Mouse (Mus musculus): Measurements from ENCODE around the gene Olfr1357. TPM values are rescaled to one million over a fixed set of nuclear protein-coding genes. Genes with fewer than 3 reads are reported as not detected.
"Not testable (repeated sequence)": the region's sequence is repeated elsewhere in the genome, so short reads cannot be mapped to it uniquely, and the experiment has no call there.

Olfr1357 gene
- not detected in 2 replicates for polyA plus RNA-seq (2012; ENCODE audit: insufficient read depth, insufficient read length, low replicate concordance, missing spikeins)

DNA sequence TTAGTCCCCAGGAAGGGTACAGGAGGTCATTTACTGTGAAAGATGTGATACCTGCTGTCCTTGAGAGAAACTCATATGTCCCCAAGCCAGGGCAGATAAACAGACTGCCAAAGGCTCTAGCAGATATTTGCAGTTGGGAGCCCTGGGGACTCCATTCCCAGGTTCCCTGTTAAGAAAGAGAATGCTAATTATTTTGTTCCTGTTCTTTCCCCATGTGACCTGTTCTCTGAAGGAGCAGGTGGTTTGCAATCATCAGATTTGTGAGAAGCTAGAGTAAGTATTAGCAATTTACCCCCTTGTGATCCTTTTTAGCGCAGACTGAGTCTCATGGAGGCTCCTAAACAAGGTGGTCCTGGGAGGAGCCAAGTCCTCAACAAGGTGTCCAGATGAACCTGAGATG, at the start of gene Olfr1357:
Olfr1357 (minus strand) TSS at position 101 of the 400 bp plus-strand sequence.
- no peaks in the 10 kb centered on the region for H3K4me1 ChIP-seq (ENCODE audit: control insufficient read depth, insufficient read depth, low read length)
- 79% methylated on average over 1 of the region's 1 CpGs for WGBS
- no peak within 1 kb of the TSS for H3K27ac ChIP-seq (ENCODE audit: insufficient read depth, low read depth, low read length)
- H3K4me3 ChIP-seq (ENCODE audit: insufficient read depth, low read depth, low read length): no peak within 1 kb of the TSS
- TF ChIP-seq CTCF (IDR thresholded peaks at IDR 0.05; ENCODE audit: insufficient read depth, low read depth, low read length): no peak
- no peak for TF ChIP-seq POLR2A (IDR thresholded peaks at IDR 0.05; ENCODE audit: insufficient read depth, low read depth, low read length)

DNA sequence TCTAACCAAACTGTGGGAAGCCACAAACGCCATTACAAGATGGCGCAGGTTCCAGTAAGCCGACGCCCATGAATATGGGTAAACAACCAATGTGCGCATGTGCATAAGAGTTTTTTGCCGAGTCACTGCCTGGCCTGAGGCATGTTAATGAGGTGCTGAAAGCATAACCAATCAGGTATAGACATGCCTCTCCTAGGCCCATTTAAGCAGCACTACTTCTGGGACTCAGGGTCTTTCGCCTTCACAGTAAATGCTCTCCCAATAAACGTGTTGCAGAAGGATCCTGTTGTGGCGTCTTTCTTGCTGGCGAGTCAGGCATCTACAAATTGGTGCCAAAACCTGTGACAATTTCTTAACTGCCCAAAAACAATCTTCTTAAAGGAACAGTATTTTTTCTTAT, 48.8 kb upstream of the Olfr1357 start:
- H3K27ac ChIP-seq (ENCODE audit: insufficient read depth, low read depth, low read length); H3K4me1 ChIP-seq (ENCODE audit: control insufficient read depth, insufficient read depth, low read length); H3K4me3 ChIP-seq (ENCODE audit: insufficient read depth, low read depth, low read length): not testable (repeated sequence)
- 89% methylated on average over 10 of the region's 10 CpGs for WGBS

DNA sequence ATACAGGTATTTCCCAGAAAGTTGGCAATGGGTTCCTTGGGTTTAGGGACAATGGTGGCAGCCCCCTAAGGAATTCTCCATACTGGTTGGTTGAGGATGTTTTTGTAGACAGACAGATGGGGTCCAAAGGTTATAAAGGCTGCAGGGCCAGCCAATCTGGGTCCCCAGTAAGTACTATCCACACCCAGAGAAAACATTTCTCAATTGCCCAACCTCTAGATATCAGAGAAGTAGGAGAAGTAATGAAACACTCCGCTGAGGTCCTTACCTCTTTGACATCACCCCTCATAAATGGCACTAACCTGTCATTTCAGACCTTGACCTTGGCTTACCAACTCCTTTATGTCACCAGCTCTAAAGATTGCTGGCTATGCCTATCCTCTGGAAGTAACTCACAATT, 46.7 kb upstream of the Olfr1357 start:
- H3K27ac ChIP-seq (ENCODE audit: insufficient read depth, low read depth, low read length): no peak overlapping the region
- 96% methylated on average over 1 of the region's 1 CpGs for WGBS
- no peak overlapping the region for H3K4me3 ChIP-seq (ENCODE audit: insufficient read depth, low read depth, low read length)
- H3K4me1 ChIP-seq (ENCODE audit: control insufficient read depth, insufficient read depth, low read length): no peaks in the 10 kb centered on the region
- TF ChIP-seq POLR2A (IDR thresholded peaks at IDR 0.05; ENCODE audit: insufficient read depth, low read depth, low read length) (no peak), CTCF (IDR thresholded peaks at IDR 0.05; ENCODE audit: insufficient read depth, low read depth, low read length) (no peak)

DNA sequence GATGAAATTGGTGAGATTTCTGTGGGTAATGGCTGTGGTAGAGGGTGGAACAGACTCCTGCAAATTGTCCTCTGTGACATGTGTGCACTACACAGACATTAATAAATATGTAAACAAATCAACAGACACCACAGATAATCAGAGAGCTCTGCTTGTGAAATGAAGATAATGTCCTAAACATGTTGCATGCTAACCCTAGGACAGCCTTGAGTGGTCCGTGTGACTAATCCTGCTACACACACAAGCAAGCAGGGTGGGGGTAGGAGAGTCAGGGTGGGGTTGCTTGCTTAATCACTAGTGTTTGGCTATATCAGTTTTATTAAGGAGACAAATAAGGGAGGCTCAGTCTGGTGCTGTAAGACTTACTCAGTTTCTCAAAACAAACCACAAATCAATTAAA, 43.3 kb upstream of the Olfr1357 start:
- H3K4me1 ChIP-seq (ENCODE audit: control insufficient read depth, insufficient read depth, low read length): no peaks in the 10 kb centered on the region
- no peak overlapping the region for H3K4me3 ChIP-seq (ENCODE audit: insufficient read depth, low read depth, low read length)
- no peak for TF ChIP-seq POLR2A (IDR thresholded peaks at IDR 0.05; ENCODE audit: insufficient read depth, low read depth, low read length)
- TF ChIP-seq CTCF (IDR thresholded peaks at IDR 0.05; ENCODE audit: insufficient read depth, low read depth, low read length): no peak
- WGBS: 78% methylated on average over 1 of the region's 1 CpGs
- H3K27ac ChIP-seq (ENCODE audit: insufficient read depth, low read depth, low read length): no peak overlapping the region

DNA sequence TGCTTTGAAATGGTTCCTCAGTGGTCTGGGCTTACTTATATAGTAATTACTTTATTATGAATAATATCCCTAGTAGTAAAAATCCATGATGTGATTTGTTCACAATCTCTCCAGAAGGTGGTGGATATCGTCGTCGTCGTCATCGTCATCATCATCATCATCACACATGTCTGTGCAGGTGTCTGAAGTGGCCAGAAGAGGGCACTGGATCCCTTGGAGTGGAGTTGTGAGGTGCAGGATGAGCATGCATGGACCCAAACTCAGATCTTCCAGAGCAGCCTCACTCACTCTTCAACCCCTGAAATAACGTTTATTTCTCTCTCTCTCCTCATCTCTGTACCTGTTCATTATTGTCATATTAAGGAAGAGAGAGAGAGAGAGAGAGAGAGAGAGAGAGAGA, 14.4 kb upstream of the Olfr1357 start:
- 4% methylated on average over 6 of the region's 6 CpGs for WGBS
- Histone ChIP-seq H3K4me3 (ENCODE audit: insufficient read depth, low read depth, low read length) (no peak overlapping the region), H3K4me1 (ENCODE audit: control insufficient read depth, insufficient read depth, low read length) (no peaks in the 10 kb centered on the region), H3K27ac (ENCODE audit: insufficient read depth, low read depth, low read length) (no peak overlapping the region)
- TF ChIP-seq CTCF (IDR thresholded peaks at IDR 0.05; ENCODE audit: insufficient read depth, low read depth, low read length) (peak; percentile 41; the same call in 1 of the 2 replicates), POLR2A (IDR thresholded peaks at IDR 0.05; ENCODE audit: insufficient read depth, low read depth, low read length) (no peak)

DNA sequence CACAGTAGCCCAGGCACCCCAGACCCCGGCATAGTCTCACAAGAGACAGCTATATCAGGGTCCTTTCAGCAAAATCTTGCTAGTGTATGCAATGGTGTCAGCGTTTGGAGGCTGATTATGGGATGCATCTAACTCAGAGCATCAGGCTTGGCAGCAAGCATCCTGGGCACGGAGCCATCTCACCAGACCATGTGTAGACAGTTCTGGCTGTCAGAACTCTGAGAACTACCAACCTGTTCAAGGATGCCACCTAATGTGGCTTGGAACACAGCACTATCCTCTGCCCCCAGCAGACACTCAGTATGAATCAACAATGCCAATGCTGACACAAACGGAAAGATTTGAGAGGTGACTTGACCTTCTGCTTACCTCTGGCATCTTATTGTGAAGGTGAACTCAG, 12.3 kb upstream of the Olfr1357 start:
- WGBS: 65% methylated on average over 4 of the region's 4 CpGs
- TF ChIP-seq CTCF (IDR thresholded peaks at IDR 0.05; ENCODE audit: insufficient read depth, low read depth, low read length) (no peak), POLR2A (IDR thresholded peaks at IDR 0.05; ENCODE audit: insufficient read depth, low read depth, low read length) (no peak)
- no peak overlapping the region for H3K4me3 ChIP-seq (ENCODE audit: insufficient read depth, low read depth, low read length)
- H3K4me1 ChIP-seq (ENCODE audit: control insufficient read depth, insufficient read depth, low read length): no peaks in the 10 kb centered on the region
- no peak overlapping the region for H3K27ac ChIP-seq (ENCODE audit: insufficient read depth, low read depth, low read length)

DNA sequence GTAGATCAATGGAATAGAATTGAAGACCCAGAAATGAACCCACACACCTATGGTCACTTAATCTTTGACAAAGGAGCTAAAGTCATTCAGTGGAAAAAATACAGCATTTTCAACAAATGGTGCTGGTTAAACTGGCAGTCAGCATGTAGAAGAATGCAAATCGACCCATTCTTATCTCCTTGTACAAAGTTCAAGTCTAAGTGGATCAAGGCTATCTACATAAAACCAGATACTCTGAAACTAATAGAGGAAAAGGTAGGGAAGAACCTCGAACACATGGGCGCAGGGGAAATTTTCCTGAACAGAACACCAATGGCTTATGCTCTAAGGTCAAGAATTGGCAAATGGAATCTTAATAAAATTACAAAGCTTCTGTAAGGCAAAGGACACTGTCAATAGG, 5.3 kb upstream of the Olfr1357 start:
- not testable (repeated sequence) for H3K4me1 ChIP-seq (ENCODE audit: control insufficient read depth, insufficient read depth, low read length); H3K27ac ChIP-seq (ENCODE audit: insufficient read depth, low read depth, low read length); H3K4me3 ChIP-seq (ENCODE audit: insufficient read depth, low read depth, low read length)
- WGBS: 82% methylated on average over 3 of the region's 3 CpGs

DNA sequence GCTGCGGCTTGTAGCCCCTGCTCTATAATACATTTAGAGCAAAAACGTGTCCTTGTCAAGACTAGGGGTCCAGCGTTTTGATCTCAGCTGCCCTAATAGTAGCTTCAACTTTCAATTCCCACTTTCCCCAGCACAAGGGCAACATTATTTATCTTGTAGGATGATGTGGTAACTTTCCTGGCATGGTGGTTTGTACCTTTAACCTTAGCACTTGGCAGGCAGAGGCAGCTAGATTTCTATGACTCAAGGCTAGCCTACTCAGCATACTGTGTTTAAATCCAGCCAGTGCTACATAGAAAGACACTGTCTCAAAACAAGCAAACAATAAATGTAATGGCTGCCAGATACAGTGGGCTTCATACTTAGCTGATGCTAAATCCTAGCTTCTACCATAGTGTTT, 10.3 kb downstream of the Olfr1357 start:
- no peak overlapping the region for H3K27ac ChIP-seq (ENCODE audit: insufficient read depth, low read depth, low read length)
- no peaks in the 10 kb centered on the region for H3K4me1 ChIP-seq (ENCODE audit: control insufficient read depth, insufficient read depth, low read length)
- H3K4me3 ChIP-seq (ENCODE audit: insufficient read depth, low read depth, low read length): no peak overlapping the region
- WGBS: 79% methylated on average over 3 of the region's 3 CpGs
- TF ChIP-seq POLR2A (IDR thresholded peaks at IDR 0.05; ENCODE audit: insufficient read depth, low read depth, low read length): no peak
- no peak for TF ChIP-seq CTCF (IDR thresholded peaks at IDR 0.05; ENCODE audit: insufficient read depth, low read depth, low read length)

DNA sequence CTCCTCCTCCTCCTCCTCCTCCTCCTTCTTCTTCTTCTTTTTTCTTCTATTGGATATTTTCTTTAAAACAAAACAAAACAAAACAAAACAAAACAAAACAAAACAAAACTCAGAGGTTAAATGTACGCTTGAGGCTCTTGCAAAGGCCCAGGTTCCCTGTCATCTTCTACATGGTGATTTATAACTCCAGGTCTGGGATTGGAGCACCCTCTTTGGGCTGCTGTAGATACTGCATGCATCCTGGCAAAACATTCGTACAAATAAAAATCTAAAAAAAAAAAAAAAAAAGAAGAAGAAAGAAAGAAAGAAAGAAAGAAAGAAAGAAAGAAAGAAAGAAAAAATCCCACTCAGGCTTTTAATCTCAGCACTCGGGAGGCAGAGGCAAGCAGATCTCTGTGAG, 12.8 kb downstream of the Olfr1357 start:
- no peak overlapping the region for H3K27ac ChIP-seq (ENCODE audit: insufficient read depth, low read depth, low read length)
- 27% methylated on average over 3 of the region's 3 CpGs for WGBS
- H3K4me1 ChIP-seq (ENCODE audit: control insufficient read depth, insufficient read depth, low read length): no peaks in the 10 kb centered on the region
- no peak overlapping the region for H3K4me3 ChIP-seq (ENCODE audit: insufficient read depth, low read depth, low read length)
- no peak for TF ChIP-seq CTCF (IDR thresholded peaks at IDR 0.05; ENCODE audit: insufficient read depth, low read depth, low read length)
- TF ChIP-seq POLR2A (IDR thresholded peaks at IDR 0.05; ENCODE audit: insufficient read depth, low read depth, low read length): no peak

DNA sequence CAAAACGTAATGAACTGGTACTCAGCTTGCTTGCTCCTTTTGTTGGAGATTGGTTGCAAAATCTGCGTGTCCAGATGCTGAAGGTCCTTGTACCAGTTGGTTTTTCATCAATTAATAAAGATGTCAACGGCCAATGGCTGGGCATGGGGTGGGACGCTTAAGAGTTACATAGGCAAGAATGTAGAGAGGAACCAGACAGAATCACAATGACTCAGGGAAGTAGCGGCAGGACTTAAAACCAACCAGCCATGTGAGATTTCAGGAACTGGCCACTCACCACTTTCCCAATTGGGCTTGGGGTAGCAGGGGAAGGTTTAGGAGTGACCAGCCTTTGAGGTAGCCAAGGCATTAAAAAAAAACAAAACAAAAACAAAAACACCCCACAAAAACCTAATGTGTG, 18.0 kb downstream of the Olfr1357 start:
- TF ChIP-seq CTCF (IDR thresholded peaks at IDR 0.05; ENCODE audit: insufficient read depth, low read depth, low read length) (no peak), POLR2A (IDR thresholded peaks at IDR 0.05; ENCODE audit: insufficient read depth, low read depth, low read length) (no peak)
- Histone ChIP-seq H3K4me3 (ENCODE audit: insufficient read depth, low read depth, low read length) (no peak overlapping the region), H3K4me1 (ENCODE audit: control insufficient read depth, insufficient read depth, low read length) (no peaks in the 10 kb centered on the region), H3K27ac (ENCODE audit: insufficient read depth, low read depth, low read length) (no peak overlapping the region)
- WGBS: 86% methylated on average over 5 of the region's 5 CpGs
